Mouse (Mus musculus) bone marrow, adult 2 months (tissue): ENCODE measurements around the gene Togaram1. TPM values are rescaled to one million over a fixed set of nuclear protein-coding genes. Genes with fewer than 3 reads are reported as not detected.

ENCODE experiments used
- H3K27ac ChIP-seq: fragments of 200-500 bp; 2 replicates; pipeline ENCODE4 v1.5.1; 2012; ENCODE audit warnings: low read depth, mild to moderate bottlenecking, control low read depth, inconsistent platforms, low read length; ENCODE audit not compliant: control insufficient read depth, poor library complexity, insufficient read depth
- H3K4me1 ChIP-seq: fragments of 200-500 bp; 2 replicates; pipeline ENCODE4 v1.6.1; 2011; ENCODE audit warnings: low read length; ENCODE audit not compliant: control insufficient read depth, insufficient read depth
- H3K4me3 ChIP-seq: fragments of 200-500 bp; replicated peaks from 2 replicates; pipeline ENCODE3; 2011; ENCODE audit warnings: mild to moderate bottlenecking, low read depth, low read length, control low read depth; ENCODE audit not compliant: control insufficient read depth
- CTCF ChIP-seq: fragments of 200-500 bp; IDR thresholded peaks from 2 replicates; pipeline ENCODE4 v1.5.1; 2011; ENCODE audit warnings: low read length, control low read depth; ENCODE audit not compliant: control insufficient read depth, insufficient read depth
- POLR2A ChIP-seq: fragments of 200-500 bp; IDR thresholded peaks from 2 replicates; pipeline ENCODE4 v1.6.1; 2011; ENCODE audit warnings: low read depth, mild to moderate bottlenecking, control low read depth, low read length, borderline replicate concordance; ENCODE audit not compliant: control insufficient read depth
- WGBS: fragments of 180-500 bp; shearing (Covaris S2); methylation state at CpG from one replicate; pipeline ENCODE4 v1.1.7; 2018; 5-methylcytosine and 5-hydroxymethylcytosine counted together
- polyA plus RNA-seq: library from polyadenylated mRNA; stranded (reverse); fragments of >200 nt; gene quantifications from 2 replicates; pipeline ENCODE4 v1.2.4, GENCODE M21; 2011; ENCODE audit warnings: low replicate concordance; ENCODE audit not compliant: missing spikeins, insufficient read depth, insufficient read length

Togaram1 gene
- polyA plus RNA-seq, 1 experiment = 7.1 TPM

GRCm38 (mm10) chr12:64967470-64967869 lies 1.9 kb downstream of the Togaram1 start:
- peaks cover 2% of the 10 kb centered on the region; the same call in 1 of the 2 replicates for H3K4me1 ChIP-seq
- TF ChIP-seq CTCF = no peak
- no peak for TF ChIP-seq POLR2A
- 4% methylated on average over 9 of the region's 9 CpGs for WGBS
- peak overlapping the region; percentile 46 for H3K4me3 ChIP-seq
- H3K27ac ChIP-seq = no peak overlapping the region

DNA sequence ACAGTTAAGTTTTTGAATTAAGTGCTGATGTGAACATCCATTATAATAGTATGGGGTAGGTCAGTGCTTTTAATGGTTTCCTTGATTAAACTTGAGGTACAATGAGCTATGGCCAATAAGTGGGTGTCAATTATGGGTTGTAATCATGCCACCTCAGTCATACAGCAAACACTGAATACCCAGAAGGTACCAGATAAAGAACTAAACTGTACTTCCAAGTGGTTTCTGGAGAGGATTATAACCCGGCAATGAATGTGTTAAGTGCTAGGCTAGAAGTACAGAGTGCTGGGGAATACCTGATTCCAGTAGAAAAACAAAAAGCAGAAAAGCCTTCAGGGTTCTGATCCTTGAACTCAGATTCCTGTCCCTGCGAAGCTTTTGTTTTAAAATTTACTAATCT lies 2.5 kb downstream of the Togaram1 start:
- no peak overlapping the region for H3K27ac ChIP-seq
- peaks cover 2% of the 10 kb centered on the region; the same call in 1 of the 2 replicates for H3K4me1 ChIP-seq
- 8% methylated on average over 2 of the region's 2 CpGs for WGBS
- TF ChIP-seq CTCF = no peak
- TF ChIP-seq POLR2A = no peak
- no peak overlapping the region for H3K4me3 ChIP-seq

- TF ChIP-seq CTCF (no peak), POLR2A (no peak)
- Histone ChIP-seq H3K4me3 (no peak overlapping the region), H3K4me1 (peaks cover 2% of the 10 kb centered on the region; the same call in 1 of the 2 replicates), H3K27ac (no peak overlapping the region)
Measured at GRCm38 (mm10) chr12:64971399-64971798, 5.8 kb downstream of the Togaram1 start.

GRCm38 (mm10) chr12:64972063-64972462 lies 6.5 kb downstream of the Togaram1 start:
- no peak for TF ChIP-seq POLR2A
- TF ChIP-seq CTCF = no peak
- WGBS = 72% methylated on average over 6 of the region's 6 CpGs
- Histone ChIP-seq H3K4me3 (no peak overlapping the region), H3K27ac (no peak overlapping the region), H3K4me1 (peaks cover 2% of the 10 kb centered on the region; the same call in 1 of the 2 replicates)

- Histone ChIP-seq H3K4me3 (no peak overlapping the region), H3K4me1 (no peaks in the 10 kb centered on the region), H3K27ac (no peak overlapping the region)
- TF ChIP-seq POLR2A = no peak
- no peak for TF ChIP-seq CTCF
- whole genome bisulfite sequencing = 7% methylated on average over 6 of the region's 6 CpGs
Measured at GRCm38 (mm10) chr12:64975558-64975957, 10.0 kb downstream of the Togaram1 start.

DNA sequence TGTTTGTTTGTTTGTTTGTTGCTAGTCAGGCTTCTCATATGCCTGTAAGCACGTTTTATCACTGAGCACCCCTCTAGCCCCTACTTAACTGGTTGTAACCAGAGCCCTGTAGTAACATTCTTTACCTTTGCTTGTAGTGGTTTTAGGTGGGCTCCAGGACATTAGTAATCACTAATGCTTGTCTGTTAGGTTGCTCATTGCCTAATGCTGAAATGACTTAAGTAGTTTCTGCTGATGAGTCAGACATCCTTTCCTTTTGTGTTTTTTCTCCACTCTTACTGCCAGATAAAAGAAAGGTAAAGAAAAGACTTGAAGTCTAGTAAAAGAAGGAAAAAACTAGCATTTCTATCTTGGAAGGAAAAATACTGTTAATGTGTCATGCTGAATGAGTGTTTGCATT lies 10.6 kb downstream of the Togaram1 start:
- H3K27ac ChIP-seq = no peak overlapping the region
- H3K4me3 ChIP-seq = no peak overlapping the region
- 14% methylated on average over 1 of the region's 1 CpGs for WGBS
- H3K4me1 ChIP-seq = no peaks in the 10 kb centered on the region
- no peak for TF ChIP-seq CTCF
- TF ChIP-seq POLR2A = no peak

- Histone ChIP-seq H3K27ac (no peak overlapping the region), H3K4me3 (no peak overlapping the region), H3K4me1 (no peaks in the 10 kb centered on the region)
- WGBS = 70% methylated on average over 1 of the region's 1 CpGs
- TF ChIP-seq CTCF (no peak), POLR2A (no peak)
Measured at GRCm38 (mm10) chr12:64977518-64977917, 11.9 kb downstream of the Togaram1 start.

GRCm38 (mm10) chr12:65007725-65008124 lies 42.1 kb downstream of the Togaram1 start:
- 60% methylated on average over 3 of the region's 3 CpGs for WGBS
- TF ChIP-seq CTCF (no peak), POLR2A (no peak)
- no peak overlapping the region for H3K4me3 ChIP-seq

GRCm38 (mm10) chr12:65022842-65023241 lies 57.2 kb downstream of the Togaram1 start:
- WGBS = 96% methylated on average over 6 of the region's 6 CpGs
- Histone ChIP-seq H3K4me1 (no peaks in the 10 kb centered on the region), H3K4me3 (no peak overlapping the region), H3K27ac (no peak overlapping the region)
- TF ChIP-seq POLR2A = no peak
- no peak for TF ChIP-seq CTCF

More at GRCm38 (mm10) chr12:65007725-65008124, 42.1 kb downstream of the Togaram1 start:
- no peaks in the 10 kb centered on the region for H3K4me1 ChIP-seq
- no peak overlapping the region for H3K27ac ChIP-seq
